Mouse (Mus musculus) megakaryocyte, adult 5-6 weeks (primary cell): ENCODE data around the gene Cand1. TPM values are rescaled to one million over a fixed set of nuclear protein-coding genes. Genes with fewer than 3 reads are reported as not detected.

Experiments
- ATAC-seq: 2 replicates; pipeline ENCODE4 v1.8.0; 2016; ENCODE audit warnings: mild to moderate bottlenecking, inconsistent platforms; ENCODE audit not compliant: poor library complexity, severe bottlenecking
- total RNA-seq, 2 experiments: library from RNA; stranded (forward) in 1 of 2; stranded (reverse) in 1 of 2; fragments of 153-499, 151-499 nt in 1 of 2; fragments of 221-1000, 200-1000 nt in 1 of 2; gene quantifications; 2 replicates each; pipeline versions ENCODE4 v1.2.3 to v1.2.4; 2015 to 2017

The Cand1 gene
- total RNA-seq, 2 experiments from 2014 or later: 25.8 to 54.5 TPM

DNA sequence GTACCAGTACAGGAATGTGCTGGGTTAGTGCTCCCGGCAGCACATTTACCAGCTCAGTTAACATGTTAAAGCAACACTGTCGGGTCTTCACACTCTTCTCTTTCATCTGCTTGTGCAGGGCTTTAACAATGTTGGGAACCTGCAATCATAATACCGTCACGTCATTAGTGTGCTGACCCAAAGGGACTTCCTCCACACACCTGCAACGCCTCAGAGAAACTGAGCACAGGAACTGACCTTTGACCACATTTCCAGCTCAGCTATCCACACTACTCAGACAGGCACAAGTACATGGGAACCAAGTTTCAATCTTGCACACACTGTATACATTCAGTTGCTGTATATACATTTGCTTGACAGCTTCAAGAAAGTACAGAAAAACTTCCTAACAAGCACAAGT, 27.4 kb downstream of the Cand1 start:
- ATAC-seq: no peak

DNA sequence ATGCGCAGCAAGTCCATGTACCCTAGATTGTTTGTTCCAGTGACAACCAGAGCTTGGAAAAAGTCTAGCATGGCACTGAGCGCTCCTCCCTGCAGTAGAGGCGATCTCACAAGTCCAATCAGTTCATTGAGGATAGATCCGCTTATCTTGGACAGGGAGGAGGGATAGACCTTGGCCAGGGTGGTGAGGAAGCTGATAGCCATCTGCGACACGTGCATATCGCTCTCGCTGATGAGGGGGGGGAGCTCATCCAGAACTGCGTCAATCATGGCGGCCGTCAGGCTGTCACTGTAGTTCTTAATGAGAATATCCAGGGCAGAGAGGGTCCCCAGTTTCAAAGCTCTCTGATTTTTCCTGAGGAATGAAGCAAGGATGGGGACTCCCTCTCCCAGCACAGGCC, 28.6 kb downstream of the Cand1 start:
- ATAC-seq: no peak

DNA sequence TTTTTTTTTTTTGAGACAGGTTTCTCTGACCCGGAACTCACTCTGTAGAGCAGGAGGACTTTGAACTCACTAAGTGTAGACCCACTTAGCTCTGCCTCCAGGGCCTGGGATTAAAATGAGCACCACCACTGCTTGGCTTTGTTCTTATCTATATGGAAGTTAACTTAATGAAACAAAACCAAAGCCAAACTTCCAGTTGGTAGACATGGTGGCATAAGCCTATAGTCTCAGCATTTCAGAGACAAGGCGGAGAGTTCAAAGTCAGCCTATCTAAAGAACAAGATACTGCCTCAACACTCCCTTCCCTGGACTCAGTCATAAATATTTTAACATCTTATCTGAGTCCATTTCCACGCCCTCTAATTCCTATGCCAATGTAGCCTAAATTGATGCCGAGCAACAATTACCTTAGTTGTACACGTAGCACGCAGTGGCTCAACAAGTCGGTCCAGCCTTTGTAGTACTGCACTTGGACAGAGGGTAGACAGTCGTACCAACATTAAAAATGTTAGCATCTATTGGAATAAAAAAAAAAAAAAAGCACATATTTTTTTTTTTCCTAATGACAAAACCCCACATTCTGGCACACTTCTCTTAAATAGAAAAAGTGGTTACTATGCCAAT, 33.4 kb downstream of the Cand1 start:
- no peak for ATAC-seq

DNA sequence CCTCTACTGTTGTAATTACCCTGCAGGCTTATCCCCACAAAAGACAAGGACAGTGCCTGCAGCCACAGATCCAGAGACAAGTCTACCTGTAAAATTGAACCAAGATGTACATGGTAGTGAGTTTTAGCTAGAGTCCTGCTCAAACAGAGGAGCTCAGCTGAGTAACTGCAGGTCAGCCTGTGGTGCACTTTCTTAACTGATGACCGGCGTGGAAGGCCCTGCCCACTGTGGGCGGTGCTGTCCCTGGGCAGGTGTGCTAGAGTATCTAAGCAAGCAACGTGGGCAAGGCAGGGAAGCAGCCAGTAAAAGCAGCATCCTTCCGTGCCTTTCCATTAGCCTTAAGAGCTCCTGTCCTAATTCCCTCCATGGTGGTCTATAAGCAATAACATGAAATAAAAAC, 34.6 kb downstream of the Cand1 start:
- ATAC-seq: no peak

DNA sequence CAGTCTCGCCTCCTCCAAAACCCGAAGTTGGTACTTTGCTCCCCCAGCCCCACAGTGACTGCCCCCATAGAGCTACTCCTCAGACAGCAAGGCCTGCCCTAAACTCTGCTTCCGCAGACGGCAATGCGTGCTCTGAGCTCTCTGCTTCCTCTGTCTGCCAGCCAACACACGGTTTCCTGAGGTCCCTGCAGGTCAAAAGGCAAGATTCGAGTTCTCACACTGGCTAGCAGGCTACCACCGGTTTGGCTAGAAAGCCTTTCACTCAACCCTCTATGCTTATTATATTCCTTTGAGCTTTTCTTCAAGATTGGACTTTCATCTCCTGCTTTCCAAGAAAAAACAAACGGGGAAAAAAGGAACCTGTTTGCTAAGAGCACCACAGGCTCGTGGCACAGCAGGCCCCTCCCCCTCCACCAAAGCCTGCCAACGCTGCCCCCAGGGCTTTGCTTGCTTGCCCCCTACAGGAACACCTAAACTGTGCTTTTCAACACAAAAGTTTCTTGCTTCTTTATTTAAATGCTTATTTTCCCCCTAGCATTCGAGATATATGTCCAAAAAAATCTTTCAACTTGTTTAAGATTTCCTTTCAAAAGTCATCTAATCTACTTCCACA, 35.4 kb downstream of the Cand1 start:
- ATAC-seq: no peak

DNA sequence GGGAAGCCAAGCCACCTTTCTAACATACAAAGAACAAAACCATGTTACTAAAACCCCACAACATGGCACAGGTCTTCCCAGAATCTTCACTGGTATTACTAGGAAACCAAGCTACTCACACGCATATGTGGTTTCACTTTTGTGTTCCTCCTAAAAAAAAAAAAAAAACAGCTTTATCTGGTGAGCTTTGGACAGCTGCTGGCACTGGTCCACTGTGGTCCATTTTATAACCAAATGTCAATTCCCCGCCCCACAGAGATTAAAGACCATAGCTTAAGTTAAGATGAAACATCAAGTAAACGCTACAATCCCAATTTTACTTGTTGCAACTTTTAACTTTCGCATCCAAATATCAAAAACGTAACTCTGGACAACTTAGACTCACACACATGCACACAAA, 40.0 kb downstream of the Cand1 start:
- no peak for ATAC-seq

DNA sequence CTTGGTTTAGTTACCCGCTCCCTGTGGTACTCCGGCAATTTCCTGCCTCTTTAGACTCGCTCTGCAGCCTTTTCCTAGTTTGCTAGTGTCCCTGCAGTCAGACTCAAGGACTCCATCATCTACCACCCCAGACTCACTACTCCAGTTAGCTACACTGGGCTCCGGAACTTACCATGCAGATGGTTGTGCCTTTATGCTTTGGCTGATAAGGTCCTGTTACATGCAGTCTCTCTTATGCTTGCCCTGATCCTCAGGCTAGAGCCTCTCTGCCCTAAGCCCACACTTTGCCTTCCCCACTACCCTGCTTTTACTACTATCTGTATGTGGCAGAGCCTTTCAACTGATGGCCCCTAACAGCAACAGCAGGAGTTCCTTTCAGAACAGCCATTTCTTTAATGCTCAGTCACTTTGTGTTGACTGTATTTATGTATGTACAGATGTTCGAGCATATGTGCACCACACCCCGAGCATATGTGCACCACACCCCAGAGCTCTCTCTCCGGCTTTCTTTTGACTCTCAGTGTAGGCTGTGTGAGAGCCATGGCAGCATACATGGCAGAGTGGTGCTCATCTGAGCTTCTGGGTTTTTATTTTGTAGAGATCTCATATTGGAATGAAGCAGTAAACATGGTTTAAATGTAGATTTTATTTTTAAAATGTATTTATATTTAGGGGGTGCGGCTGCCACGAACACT, 41.5 kb downstream of the Cand1 start:
- no peak for ATAC-seq

DNA sequence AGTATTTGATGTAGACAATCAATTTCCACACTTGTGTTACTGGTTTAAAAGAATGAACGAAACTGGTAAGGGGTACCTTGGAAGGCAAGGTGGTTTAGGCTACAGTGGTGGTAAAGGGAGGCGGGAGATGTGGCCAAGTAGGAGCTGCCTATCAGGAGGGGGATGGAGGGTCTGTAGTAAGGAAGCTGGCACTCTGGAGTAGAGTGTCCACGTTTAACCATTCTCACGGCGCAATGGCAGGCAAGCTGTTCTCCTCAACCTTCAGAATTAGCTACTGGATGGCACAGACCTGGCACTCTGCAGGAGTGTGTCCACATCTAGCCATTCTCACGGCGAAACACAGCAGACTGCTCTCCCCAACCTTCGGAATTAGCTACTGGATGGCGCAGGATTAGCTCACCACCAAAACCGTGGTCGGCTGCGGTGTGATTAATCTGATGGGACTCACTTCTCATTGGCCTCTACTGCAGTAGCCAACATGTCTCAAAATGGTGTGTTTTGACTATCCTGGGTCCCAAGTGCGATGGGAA, 42.2 kb downstream of the Cand1 start:
- ATAC-seq: no peak

DNA sequence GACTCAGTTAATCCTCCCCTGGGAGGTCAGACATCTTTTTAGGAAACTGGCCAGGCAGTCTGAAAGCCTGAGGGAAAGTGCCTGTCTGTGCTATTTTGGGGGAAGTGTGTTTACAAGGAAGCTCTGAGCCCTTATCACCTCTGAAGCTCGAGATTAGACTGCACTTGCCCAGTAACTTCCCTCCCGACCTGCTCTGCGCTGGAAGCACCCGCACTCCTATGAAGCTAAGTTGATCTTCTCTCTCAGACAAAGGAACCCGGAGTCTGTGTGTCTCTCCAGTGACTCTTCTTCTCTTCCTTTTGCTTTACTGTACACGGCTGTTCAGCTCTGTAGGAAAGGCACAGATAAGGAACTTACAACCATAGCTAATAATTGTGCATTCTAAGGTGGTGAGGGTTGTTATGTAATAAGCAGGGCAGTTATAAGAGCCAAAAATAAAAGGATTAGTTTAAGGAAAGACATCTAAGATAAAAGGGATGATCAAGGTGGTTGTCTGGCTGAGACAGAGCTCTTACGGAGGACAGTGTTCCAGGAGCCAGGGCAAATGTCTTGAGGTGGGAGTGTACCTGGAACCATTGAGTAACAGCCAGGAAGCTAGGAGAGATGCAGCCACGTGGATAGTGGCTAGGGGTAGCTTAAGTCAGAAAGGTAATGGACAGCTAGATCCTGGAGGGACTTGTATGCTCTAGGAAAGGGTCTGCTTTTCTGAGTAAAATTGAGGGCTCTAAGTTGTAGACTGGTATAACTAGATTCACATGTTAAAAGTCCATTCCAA, 47.1 kb downstream of the Cand1 start:
- peak; percentile 35 for ATAC-seq

DNA sequence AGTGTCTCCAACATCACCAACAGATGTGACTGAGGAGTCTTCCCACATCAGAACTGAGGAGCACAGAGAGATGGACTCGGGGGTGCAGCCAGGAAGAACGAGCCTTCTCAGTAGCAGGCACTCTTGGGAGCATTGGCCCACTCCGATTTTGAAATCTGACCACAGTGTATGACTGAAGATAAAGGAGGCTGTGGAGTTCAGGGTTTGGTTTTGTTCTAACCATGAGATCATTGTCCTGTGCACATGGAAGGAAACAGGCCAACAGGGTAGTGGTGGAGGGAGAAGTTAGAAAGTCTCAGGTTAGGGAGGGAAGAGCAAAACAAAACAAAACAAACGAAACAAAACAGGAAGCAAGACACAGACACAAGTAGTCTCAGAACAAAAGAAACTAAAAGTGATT, 52.1 kb downstream of the Cand1 start:
- ATAC-seq: peak; percentile 52

DNA sequence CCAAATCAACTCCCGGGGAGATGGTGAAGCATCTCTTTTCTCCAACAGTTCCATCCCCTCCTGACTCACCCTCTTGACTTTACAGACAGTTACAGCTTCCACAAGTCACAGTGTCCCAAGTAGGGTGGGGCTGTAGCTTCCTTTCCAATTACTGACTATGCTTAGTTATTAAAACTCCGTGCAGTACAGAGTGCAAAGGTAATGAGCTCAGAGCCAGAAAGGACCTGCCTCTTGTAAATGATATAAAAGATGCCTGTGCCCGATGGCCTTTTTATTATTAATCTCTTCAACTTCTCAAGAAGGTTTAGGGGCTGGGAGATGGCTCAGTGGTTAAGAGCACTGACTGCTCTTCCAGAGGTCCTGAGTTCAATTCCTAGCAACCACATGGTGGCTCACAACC, 70.2 kb downstream of the Cand1 start:
- ATAC-seq: no peak

DNA sequence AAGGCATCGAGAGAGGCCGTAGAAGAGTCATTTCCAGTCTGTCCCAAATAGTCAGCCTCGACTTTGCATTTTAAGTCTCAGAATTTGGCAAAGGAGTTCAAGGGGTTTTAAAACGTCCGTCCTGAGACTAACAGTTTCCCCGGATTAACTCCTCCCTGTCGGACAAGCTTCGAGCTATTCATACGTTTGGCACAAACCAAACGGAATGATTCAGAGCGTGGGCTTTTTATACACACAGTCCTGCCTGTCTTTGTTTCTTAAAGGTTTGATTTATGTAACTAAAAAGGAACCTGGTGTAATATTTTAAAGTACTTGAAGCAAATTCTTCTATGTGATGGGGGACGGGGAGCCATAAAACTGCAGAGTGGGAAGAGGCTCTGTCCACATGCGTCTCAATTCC, 70.6 kb downstream of the Cand1 start:
- no peak for ATAC-seq

DNA sequence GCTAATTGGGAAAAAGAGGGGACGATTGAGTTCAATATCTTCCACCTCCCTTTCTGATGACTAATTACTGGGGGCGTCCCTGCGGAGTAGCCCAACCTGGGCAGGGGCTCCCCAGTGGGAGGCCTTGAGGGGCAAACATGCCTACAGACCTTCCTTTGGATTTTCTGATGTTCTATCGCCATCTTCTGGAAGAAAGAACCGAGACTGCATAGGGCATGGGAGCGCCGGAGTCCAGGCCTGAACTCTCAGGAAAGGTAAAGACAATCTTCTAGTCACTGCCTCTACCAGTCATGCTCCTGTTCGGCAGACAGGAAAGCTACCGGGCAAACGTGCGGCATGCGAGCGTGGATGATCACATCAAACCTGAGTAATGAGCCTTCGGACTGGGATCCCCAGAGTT, 71.1 kb downstream of the Cand1 start:
- ATAC-seq: no peak

DNA sequence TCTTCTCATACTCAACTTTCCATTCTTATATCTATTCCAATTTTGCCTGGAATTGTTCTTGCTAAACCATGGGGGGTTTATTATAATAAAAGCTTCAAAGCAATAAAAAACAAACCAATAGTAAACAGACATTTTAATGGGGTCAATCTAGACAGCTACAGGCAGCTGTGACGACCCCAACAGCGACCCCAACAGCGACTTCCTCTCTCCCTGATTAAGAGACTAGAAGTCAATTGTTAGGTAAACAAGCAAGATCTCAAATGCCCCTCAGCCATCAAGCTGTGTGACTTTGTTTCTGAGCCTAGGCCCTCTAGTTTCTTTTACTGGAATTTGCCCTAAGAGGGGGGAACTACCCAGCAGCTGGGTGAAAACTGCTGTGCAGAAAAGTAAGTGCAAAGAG, 72.0 kb downstream of the Cand1 start:
- no peak for ATAC-seq

DNA sequence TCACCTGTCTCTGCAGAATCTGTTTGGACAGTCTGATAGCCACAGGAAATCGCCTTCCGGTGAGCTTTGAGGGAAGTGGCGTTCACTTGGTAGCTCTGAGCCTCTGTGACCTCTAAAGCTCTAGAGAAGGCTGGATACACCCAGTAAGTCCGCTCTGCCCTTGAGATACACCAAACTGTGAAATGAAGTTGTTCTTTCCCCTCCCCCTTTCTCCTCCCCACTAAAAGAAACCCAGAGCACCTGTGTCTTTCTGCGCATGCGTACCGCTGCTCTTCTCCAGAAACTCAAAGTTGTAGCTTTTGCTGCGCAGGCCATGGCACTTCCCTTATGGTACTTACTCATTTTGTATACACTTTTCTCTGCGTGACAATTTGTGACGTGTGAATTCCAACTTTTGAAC, 74.8 kb downstream of the Cand1 start:
- no peak for ATAC-seq

DNA sequence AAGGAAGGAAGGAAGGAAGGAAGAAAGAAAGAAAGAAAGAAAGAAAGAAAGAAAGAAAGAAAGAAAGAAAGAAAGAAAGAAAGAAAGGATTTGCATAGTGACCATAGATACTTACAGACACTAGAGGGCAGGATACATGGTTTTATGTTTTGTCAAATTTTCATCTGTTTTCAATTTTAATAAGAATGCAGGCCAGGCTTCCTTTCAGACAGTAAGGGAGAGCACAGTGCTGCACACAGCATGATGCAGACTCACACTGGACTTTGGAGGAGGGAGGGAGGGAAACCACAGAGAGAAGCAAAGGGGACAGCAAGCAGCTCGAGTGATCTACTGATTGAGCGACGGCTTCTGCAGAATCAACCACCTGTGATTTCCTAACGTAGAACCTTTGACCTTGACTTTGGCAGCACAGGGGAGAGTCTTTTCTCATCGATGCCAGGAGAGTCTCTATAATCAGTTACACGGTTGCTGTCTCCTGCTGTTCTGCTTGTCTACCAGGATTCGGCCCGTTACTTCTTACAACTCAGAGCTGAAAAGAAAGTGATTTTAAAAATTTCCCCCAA, 78.0 kb downstream of the Cand1 start:
- no peak for ATAC-seq

DNA sequence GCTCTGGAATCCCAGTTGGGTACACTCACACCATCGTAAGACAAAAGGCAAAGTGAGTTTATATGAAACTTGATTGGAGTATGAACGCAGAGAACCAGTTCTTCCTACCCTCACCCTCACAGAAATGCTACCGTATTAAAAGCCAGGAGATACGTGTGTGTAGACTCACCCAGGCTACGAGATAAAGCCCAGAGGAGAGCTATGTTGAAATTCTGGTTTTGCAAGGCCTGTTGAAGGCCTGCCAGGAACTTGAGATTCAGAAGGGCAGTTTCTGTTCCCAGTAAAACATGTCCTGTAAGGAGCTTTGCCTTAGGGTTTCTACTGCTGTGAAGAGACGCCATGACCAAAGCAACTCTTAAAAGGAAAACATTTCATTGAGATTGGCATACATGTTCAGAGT, 79.7 kb downstream of the Cand1 start:
- ATAC-seq: no peak

DNA sequence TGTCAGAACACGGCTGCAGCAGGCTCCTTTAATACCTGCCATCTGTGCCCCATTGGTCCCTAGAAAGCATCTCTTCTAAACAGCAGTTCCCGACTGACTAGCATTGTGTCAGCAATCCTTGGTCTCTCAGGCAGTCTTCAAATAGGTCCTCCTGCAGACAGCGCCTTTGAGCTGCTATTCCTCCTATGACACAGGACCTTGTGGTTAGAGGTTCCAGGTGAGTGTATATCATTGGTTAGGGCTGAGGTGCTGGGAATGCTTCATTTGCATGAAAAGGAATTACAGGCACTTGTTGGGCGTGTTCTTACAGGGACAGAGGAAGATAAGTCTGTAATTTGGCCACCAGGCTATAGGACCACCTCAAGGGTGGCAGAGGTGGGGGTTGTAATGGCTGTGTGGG, 90.6 kb downstream of the Cand1 start:
- no peak for ATAC-seq
